Mouse (Mus musculus) heart, postnatal 0 days (tissue): ENCODE results near the gene Xrcc5. TPM values are rescaled to one million over a fixed set of nuclear protein-coding genes. Genes with fewer than 3 reads are reported as not detected.

Experiments used
- ATAC-seq: fragments of 200-750 bp; cut with Nextera tagmentation; 2 replicates; pipeline ENCODE4 v1.8.0; 2017; ENCODE audit warnings: low read depth, moderate number of reproducible peaks, moderate library complexity; ENCODE audit not compliant: insufficient read depth
- DNase-seq: peaks from one replicate; pipeline ENCODE4 v3.0.0-alpha.2; 2016; ENCODE audit warnings: low spot score
- H3K27ac ChIP-seq: fragments of 300-500 bp; sonication (generic); 2 replicates; pipeline ENCODE4 v1.5.1; 2014; ENCODE audit warnings: low read depth, mild to moderate bottlenecking
- H3K27me3 ChIP-seq: fragments of 300-500 bp; sonication (generic); 2 replicates; pipeline ENCODE4 v1.6.1; 2014; ENCODE audit warnings: low read length, mixed read lengths; ENCODE audit not compliant: control insufficient read depth, insufficient read depth
- H3K36me3 ChIP-seq: fragments of 300-500 bp; sonication (generic); replicated peaks from 2 replicates; pipeline ENCODE4 v1.6.1; 2014; ENCODE audit warnings: low read length, mixed read lengths; ENCODE audit not compliant: control insufficient read depth, insufficient read depth
- H3K4me1 ChIP-seq: fragments of 300-500 bp; sonication (generic); 2 replicates; pipeline ENCODE4 v1.6.1; 2014; ENCODE audit warnings: antibody characterized with exemption; ENCODE audit not compliant: control insufficient read depth, insufficient read depth
- H3K4me2 ChIP-seq: fragments of 300-500 bp; sonication (generic); 2 replicates; pipeline ENCODE4 v1.6.1; 2014; ENCODE audit warnings: low read depth, mild to moderate bottlenecking, low read length, moderate library complexity
- H3K4me3 ChIP-seq: fragments of 300-500 bp; sonication (generic); 2 replicates; pipeline ENCODE4 v1.5.1; 2014; ENCODE audit warnings: low read depth, low read length
- H3K9ac ChIP-seq: fragments of 300-500 bp; sonication (generic); replicated peaks from 2 replicates; pipeline ENCODE4 v1.6.1; 2014; ENCODE audit warnings: low read depth, low read length, mixed read lengths
- H3K9me3 ChIP-seq: fragments of 300-500 bp; sonication (generic); replicated peaks from 2 replicates; pipeline ENCODE4 v1.6.1; 2016; ENCODE audit warnings: low read length; ENCODE audit not compliant: control insufficient read depth
- CTCF ChIP-seq: IDR thresholded peaks from 2 replicates; pipeline ENCODE4 v1.5.1; 2016; ENCODE audit warnings: antibody characterized with exemption, control low read depth, low read depth
- EP300 ChIP-seq: IDR thresholded peaks from 2 replicates; pipeline ENCODE4 v1.6.1; 2016; ENCODE audit warnings: antibody characterized with exemption, low read depth
- WGBS: fragments of 180-500 bp; shearing (Covaris S2); extraction: QIAGEN DNeasy Blood & Tissue Kit; methylation state at CpG from one replicate; pipeline ENCODE4 v1.1.7; 2014; 5-methylcytosine and 5-hydroxymethylcytosine counted together
- polyA plus RNA-seq: library from polyadenylated mRNA; unstranded; fragments of >200 nt; fragmentation: Nextera tagmentation; extraction: Ambion mirVana; gene quantifications from 2 replicates; pipeline ENCODE4 v1.2.1, GENCODE M21; 2015
- total RNA-seq: library from RNA; depleted of rRNA; stranded (reverse); fragments of >200 nt; gene quantifications from 2 replicates; pipeline ENCODE4 v1.2.3, GENCODE M21; 2014; ENCODE audit warnings: low replicate concordance; rRNA removed

The Xrcc5 gene
- total RNA-seq (12.6 and 14.5 TPM in 2 replicates), polyA plus RNA-seq (12.9 and 13.9 TPM in 2 replicates)

DNA sequence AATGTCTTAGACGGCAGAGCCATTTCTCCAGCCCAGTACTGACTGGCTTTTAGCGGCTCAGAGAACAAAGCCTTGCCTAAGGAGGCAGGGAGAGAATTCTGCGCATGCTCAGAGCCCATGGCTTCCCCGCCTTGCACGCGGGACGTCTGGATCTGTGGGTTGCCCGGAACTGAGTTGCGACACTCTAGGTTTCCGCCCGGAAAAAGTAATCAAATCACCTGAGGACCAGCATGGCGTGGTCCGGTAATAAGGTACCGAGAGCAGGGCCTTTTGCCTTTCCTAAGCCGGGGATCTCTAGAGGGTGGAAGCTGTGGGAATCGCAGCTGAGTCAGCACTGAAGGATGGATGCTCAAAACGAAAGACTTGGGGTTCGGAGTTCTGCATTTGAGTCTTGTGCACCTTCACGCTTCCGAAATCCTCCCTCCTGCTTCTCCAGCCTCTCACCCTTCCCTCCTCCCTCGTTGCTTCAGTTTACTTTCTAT, at the start of gene Xrcc5:
TSS of gene Xrcc5 (plus strand) at position 105 of the 482 bp plus-strand sequence.
- Histone ChIP-seq H3K27me3 (no peaks in the 10 kb centered on the region), H3K36me3 (peaks cover 8% of the 10 kb centered on the region), H3K4me1 (no peaks in the 10 kb centered on the region; the same call in 1 of the 2 replicates), H3K9me3 (no peaks in the 10 kb centered on the region), H3K9ac (peak within 1 kb of the TSS; percentile 71), H3K27ac (peak within 1 kb of the TSS; percentile 89), H3K4me2 (peak within 1 kb of the TSS; percentile 80), H3K4me3 (peak within 1 kb of the TSS; percentile 72)
- WGBS, result under 1% methylated on average over 21 of the region's 21 CpGs
- no peak for TF ChIP-seq CTCF
- no peak for TF ChIP-seq EP300
- DNase-seq, result peak; percentile 92
- peak; percentile 97 for ATAC-seq

DNA sequence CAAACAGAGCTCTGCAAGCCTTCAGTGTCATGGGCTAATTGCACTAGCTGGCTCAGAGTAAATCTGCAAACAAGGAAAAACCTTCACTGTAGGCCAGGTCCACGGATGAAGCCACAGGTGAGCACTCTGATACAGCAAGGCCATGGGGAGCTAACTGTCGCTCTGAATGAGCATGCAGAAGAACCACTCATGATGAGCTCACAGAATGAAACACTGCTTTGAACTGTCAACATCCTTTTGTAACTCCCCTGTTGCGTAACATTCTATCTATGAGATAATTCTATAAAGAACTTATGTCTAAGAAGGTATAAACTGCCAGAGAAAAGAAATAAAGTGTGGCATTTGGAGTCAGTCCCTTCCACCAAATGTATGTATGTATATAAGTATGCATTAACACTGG, 44.1 kb upstream of the Xrcc5 start:
- no peak overlapping the region for H3K9ac ChIP-seq
- H3K9me3 ChIP-seq, result no peaks in the 10 kb centered on the region
- no peaks in the 10 kb centered on the region for H3K4me1 ChIP-seq
- no peak for TF ChIP-seq CTCF
- no peak for TF ChIP-seq EP300
- ATAC-seq (no peak), DNase-seq (no peak)
- no peak overlapping the region for H3K4me2 ChIP-seq
- no peaks in the 10 kb centered on the region for H3K27me3 ChIP-seq
- peaks cover 15% of the 10 kb centered on the region for H3K36me3 ChIP-seq
- H3K27ac ChIP-seq, result no peak overlapping the region
- H3K4me3 ChIP-seq, result no peak overlapping the region
- 86% methylated on average over 3 of the region's 3 CpGs for WGBS

DNA sequence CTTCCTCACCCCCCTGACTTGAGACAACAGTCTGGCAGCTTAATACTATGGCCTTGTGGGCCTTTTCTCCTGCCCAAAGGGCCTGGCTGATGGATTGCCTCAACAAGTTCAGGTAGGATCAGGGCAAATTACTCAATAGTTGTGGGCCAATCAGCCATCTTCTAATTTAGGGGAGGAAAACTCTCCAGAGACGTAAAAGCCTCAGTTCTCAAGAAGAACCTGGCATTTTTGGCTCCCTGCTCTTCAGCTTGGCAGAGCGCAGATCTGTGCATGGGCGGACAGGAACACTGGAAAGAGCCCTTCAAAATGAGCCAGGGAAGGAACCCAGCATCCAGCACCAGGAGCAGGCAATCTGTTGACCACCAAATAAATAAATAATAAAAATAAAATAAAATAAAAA, 29.1 kb upstream of the Xrcc5 start:
- 90% methylated on average over 3 of the region's 3 CpGs for WGBS
- Histone ChIP-seq H3K27ac (no peak overlapping the region), H3K9me3 (no peaks in the 10 kb centered on the region), H3K27me3 (no peaks in the 10 kb centered on the region), H3K4me3 (no peak overlapping the region), H3K9ac (no peak overlapping the region), H3K36me3 (peaks cover 7% of the 10 kb centered on the region; the same call in 1 of the 2 replicates), H3K4me1 (no peaks in the 10 kb centered on the region), H3K4me2 (no peak overlapping the region)
- TF ChIP-seq EP300, result no peak
- TF ChIP-seq CTCF, result no peak
- DNase-seq (no peak), ATAC-seq (no peak)

GRCm38 (mm10) chr1:72282604-72283003, 24.6 kb upstream of the Xrcc5 start:
- ATAC-seq (no peak), DNase-seq (no peak)
- no peak overlapping the region for H3K9ac ChIP-seq
- no peaks in the 10 kb centered on the region for H3K36me3 ChIP-seq
- no peak overlapping the region for H3K4me3 ChIP-seq
- WGBS, result 65% methylated on average over 1 of the region's 1 CpGs
- no peak overlapping the region for H3K27ac ChIP-seq
- no peak for TF ChIP-seq EP300
- TF ChIP-seq CTCF, result no peak
- H3K4me2 ChIP-seq, result no peak overlapping the region
- no peaks in the 10 kb centered on the region for H3K27me3 ChIP-seq
- H3K4me1 ChIP-seq, result no peaks in the 10 kb centered on the region
- no peaks in the 10 kb centered on the region for H3K9me3 ChIP-seq

DNA sequence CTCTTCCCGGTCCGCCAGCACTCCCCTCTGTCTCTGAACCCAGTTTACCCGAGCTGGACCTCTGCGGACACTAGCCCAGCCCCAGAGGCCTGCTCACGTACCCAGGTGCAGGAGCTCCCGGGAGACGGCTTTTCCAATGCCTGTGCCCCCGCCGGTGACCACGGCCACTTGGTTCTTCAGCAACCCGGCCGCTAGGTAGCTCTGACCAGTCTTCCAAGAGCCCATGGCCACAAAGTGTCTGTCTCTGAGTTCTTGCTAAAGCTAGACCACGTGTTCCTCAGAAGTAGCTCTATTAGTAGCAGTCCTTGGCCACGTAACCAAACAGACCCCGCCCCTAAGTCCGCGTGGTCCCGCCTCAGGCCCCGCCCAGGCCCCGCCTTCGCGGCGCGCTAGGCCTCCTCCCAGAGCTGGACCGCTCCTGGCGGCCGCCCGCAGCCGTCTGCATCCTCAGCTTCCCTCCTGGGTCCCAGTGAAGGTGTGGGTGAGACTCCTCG, 23.2 kb upstream of the Xrcc5 start, which contains the start of the genes Pecr and Tmem169:
TSS of gene Pecr (minus strand) at position 323 of the 494 bp plus-strand sequence.
TSS of gene Tmem169 (plus strand) at position 378 of the 494 bp plus-strand sequence.
- Histone ChIP-seq H3K27ac (peak within 1 kb of the TSS; percentile 58), H3K27me3 (no peaks in the 10 kb centered on the region), H3K4me2 (peak within 1 kb of the TSS; percentile 86), H3K4me3 (peak within 1 kb of the TSS; percentile 63), H3K9me3 (no peaks in the 10 kb centered on the region), H3K4me1 (no peaks in the 10 kb centered on the region), H3K9ac (peak within 1 kb of the TSS; percentile 61), H3K36me3 (no peaks in the 10 kb centered on the region)
- DNase-seq (peak; percentile 94), ATAC-seq (peak; percentile 100)
- TF ChIP-seq CTCF (peak; percentile 30; the same call in 1 of the 2 replicates), EP300 (no peak)
- under 1% methylated on average over 30 of the region's 30 CpGs for WGBS
